Mouse (Mus musculus): Measurements from ENCODE around the gene Tmed10.

The Tmed10 gene

DNA sequence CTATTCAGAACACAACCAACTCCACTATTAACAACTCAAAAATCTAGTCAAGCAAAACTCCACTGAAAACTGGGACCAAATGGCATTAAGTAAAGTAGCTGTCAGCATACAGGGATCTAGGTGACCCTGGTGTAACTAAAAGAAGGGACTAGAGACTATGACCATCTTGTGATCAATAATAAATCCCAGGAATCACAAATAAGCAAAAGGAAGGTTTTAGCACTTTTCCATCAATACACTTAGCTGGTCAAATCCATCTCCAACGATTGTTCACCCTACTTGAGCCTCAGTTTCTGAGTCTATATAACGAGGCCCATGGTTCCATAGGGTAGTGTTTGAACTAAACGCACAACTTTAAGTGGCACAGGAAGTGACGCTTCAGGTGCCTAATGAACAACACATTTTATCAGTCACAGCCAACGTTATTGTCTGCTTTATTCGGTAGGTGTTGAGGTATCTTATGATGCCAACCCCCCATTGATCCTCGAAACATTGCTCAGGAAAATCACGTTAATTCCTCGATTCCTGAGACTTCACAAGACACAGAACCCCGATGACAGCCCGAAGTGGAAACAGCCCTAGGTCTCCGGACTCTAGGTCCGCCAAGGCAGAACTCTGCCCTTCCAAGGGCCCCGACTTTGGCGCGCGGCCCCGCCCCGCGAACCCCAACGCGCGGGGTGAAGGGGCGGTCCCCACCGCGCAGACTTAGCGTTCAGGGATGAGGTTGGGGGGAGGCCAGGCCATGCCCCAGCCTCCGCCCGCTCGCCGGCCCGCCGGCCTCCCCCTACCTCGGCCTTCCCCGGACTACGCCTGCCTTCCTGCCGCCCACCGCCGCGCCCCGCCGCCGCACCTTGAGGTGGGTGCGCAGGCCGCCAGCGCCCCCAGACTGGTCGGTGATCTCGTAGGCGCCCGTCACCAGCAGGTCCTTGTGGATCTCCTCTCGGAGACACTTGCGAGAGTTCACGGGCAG, 771 bp downstream of the Tmed10 start:
- peak; percentile 81 for DNase-seq

DNA sequence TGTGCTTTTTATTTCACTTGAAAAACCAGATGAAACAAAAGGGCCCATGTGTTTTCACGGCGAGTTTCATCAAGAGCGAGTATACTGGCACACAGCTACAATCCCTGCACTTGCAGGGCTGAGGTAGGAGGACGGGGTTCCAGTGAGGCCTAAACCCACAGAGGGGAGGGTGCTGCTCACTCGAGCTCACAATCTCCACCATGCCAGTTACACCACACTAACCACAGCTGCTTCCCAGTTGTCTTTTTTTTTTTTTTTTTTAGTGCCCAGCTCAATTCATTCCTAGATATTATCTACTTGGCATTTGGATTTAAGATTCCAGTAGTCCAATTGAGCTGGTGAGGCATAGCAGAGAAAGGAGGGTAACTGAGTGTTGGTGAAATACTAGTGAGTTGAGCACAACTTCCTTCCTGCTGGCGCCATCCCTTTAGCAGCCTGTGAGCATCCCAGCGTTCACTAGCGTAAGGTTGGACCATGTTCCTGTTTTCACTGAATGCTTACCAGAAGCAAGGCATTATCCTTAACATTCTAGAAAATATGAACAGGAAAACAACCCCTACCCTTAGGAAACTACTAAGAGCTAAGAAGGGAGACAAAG, 2.5 kb downstream of the Tmed10 start:
- DNase-seq, result no peak

- DNase-seq, result no peak
Measured at GRCm38 (mm10) chr12:85368441-85369063, 6.1 kb downstream of the Tmed10 start.

- peak; percentile 54 for DNase-seq
Measured at GRCm38 (mm10) chr12:85366271-85366670, 8.4 kb downstream of the Tmed10 start.

DNA sequence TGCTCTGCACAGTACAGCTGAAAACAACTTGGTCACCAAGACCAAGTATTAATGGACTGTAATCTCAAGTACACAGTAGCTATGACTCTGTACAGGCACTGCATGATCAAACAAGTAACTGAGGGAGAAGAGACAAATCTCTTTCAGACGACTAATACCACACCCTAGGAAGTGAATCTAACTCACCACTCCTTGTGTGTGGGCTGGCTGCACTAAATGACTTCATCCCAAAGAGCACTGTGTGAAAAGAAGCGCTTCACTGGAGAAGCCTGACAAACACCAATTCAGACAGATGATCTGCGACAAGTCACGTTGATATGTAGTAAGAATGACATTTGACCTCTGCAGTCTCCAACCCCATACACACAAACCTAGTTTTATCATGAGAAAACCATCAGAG, 12.1 kb downstream of the Tmed10 start:
- no peak for DNase-seq

GRCm38 (mm10) chr12:85361580-85361979, 13.1 kb downstream of the Tmed10 start:
- no peak for DNase-seq

- no peak for DNase-seq
Measured at GRCm38 (mm10) chr12:85361165-85361564, 13.5 kb downstream of the Tmed10 start.

- DNase-seq, result no peak
Measured at GRCm38 (mm10) chr12:85354061-85354460, 20.6 kb downstream of the Tmed10 start.

DNA sequence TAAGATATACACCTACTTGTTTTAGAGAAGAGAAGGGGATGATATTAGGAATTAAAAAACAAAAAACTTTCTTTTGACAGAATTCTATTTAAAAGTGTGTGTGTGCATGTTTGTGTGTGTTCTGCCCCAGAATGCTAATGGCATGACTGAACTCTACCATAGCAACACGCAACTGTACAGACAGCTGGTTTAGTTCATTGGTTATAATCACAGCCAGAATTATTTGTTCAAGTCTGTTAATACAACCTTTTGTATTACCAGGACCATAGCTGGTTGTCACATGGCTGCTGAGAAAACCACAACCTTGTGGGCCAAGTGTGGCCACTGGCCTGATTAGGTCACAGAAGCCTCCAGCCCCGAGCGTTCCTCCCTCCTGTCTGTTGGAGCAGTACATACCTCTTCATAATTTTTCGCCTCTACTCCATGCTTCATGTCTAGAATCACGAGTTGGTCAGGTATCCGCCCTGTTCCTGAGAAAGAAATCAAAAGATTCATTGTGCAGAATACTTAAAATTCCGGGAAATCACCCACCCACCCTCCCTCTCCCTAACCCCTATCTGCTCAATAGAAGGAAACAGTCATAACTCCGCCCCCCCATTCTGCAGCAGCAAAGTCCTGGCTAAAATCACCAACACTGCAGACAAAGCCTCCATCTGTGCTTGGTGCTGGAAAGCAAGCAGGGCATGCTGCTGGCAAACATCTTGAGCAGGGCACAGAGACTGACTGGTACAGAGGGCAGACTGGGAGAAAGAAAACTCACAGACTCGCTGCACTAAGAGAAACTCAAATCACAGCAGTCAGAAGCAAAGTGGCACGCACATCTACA, 24.0 kb downstream of the Tmed10 start:
- peak; percentile 44 for DNase-seq

DNA sequence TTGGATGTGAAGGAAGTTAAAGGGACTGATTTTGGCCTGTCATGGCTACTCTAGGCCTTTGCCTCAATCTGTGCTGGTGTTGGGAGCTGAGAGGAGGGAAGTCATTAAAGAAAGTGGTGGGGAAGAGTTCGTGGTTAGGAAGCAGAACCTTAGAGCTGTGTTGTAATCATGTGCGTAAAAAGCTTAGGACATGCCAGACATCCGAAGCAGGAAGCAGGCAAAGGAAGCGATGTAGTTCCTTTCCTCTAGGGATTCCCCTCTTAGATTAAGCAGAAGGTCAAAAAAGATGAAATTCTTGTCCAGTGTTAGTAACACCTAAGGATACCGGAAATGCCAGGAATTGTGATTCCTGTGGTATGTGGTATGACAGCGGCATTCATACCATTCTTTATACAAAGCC, 26.3 kb downstream of the Tmed10 start:
- DNase-seq, result no peak

DNA sequence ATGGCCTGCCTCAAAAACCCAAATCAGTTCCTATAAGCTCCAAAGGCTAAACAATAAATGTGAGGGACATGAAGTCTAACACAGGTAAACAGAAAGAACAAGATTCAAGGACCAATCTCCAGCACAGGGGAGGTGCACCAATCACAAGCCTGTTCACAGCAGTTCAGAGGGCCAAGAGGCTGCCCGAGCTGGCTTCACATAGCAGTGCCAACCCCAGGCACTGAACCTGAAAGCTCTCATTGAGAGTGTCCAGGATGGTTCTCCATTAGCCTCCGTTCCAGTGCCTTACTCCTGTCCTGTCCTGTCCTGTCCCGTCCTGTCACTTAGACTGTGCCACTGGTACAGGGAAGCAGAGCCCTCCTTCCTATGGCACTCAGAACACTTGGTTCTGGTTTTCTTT, 27.5 kb downstream of the Tmed10 start:
- DNase-seq, result no peak

DNA sequence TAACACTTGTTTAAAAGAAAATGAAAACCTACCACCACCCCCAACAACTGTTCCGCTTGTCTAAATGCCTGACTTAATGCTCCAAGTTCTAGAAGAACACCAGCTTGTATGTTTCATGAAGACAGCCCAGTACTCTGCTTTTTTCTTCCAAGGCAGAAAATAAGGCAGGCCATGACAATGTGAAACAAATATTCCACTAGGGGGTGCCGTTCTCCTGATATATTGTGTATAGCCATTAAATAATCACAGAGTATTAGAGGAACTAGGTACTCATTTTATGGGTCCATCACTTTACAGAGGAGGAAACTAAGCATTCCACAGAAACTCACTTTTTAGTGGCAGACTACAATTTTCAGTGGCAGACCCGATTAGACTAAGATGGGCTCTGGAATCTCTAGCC, 28.3 kb downstream of the Tmed10 start:
- peak; percentile 65 for DNase-seq

DNA sequence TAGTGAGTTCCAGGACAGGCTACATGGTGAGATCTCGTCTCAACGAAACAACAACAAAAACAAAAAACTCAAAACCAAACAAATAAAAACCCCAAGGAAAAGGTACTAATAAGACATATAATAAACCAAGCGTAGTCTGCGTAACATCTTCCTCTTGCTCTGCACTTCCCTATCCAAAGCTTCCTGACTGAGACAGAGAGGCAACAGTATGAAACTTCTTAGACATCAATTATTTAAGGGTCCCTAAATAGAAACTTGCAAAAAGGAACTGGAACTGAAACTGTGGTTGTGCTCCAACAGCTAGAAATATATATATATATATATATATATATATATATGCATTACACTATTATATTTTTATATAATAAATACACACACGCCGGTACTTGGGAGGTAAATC, 29.1 kb downstream of the Tmed10 start:
- DNase-seq, result no peak

DNA sequence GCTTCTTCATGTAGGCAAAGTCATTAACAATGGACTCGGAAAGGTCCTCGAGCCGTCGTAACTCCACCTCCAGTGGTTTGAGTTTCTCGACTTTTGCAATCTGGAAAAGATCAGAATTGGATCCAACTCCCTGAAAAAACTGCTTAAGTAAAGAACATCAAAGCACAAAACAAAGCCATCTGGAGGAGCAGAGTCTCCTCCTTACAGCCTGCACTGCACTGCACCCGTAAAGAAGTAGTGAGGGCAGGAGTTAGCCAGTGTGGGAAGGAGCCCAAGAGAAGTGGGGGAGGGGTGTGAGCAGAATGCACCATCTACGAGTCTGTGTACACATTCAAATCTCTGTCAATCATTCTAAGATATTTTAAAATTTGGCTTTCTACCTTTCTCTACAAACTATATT, 30.4 kb downstream of the Tmed10 start:
- no peak for DNase-seq

DNA sequence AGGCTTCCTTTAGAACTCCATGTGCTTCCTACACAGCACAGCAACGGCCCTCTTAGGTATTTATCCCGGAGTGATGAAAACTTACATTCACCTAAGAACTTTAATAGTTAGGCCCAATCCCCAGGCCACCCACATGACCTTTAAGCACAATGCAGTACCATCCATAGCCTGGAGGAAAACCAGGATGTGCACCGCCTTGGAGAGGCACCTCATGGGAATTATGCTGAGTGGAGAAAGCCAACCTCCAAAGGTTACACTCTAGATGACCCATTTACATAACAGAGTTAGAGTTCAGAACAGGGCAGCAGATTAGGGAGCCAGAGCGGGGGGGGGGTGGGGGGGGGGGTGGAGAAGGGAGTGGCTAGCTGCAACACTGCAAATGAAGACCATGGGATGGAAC, 32.3 kb downstream of the Tmed10 start:
- DNase-seq, result no peak

DNA sequence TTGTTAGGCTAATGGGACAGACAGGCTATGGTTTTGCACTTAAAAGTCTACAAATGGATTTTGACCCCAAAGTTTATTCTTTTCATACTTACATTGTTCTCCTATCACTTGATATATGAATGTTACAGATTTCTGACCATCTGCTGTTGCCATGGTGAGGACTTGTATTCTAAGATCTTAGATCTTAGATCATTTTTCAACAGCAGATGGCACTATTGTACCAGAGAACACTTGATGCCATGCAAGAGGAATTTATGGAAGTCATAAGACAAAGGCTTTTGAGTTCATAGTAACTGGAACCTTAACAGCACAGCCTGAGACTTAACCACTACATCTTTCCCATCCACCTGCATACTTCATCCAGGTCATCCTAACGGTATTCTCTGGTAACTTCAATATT, 33.5 kb downstream of the Tmed10 start:
- no peak for DNase-seq

GRCm38 (mm10) chr12:85339947-85340346, 34.7 kb downstream of the Tmed10 start:
- DNase-seq, result no peak

DNA sequence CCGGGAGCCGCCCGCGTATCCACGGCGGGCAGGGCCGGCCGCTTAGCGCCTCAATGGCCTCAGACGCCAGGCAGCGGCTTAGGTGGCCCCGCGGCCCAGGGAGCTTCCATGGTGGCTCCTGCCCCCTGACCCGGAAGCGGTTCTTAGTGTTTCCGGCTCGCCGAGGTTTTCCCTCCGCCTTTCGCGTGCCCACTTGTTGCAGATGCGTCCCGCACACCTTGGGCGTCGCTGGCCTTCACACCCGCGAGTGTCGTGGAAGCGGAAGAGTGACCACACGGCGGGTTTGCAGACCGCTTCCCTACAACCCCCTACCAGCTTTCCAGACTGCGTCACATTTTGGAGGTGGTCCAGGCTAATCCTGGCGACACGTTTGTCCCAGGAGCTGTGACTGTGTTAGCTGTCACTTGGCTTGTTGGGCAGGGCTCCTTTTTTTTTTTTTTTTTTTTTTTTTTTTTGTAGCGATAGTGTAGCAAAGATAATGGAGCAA, 35.4 kb downstream of the Tmed10 start, which contains the start of gene Nek9:
TSS of gene Nek9 (minus strand) at position 120 of the 487 bp plus-strand sequence.
- DNase-seq, result peak; percentile 96

DNA sequence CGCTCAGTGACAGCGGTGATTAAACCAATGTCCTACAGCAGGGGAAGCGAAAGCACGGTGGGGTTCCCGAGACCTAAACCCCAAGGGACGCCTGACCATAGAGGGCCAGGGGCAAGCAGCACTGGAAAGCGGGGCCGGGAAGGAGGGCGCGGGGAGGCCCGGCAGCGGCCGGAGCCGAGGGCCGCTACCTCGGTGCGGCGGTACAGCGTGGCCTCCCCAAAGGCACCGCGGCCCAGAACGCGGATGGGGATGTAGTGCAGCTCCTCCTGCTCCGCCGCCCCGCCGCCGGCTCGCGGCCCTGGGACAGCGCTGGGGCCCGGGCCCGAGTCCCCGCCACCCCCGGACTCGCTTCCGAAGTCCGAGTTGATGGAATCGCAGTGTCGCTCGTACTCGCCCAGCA, 35.8 kb downstream of the Tmed10 start:
- no peak for DNase-seq

DNA sequence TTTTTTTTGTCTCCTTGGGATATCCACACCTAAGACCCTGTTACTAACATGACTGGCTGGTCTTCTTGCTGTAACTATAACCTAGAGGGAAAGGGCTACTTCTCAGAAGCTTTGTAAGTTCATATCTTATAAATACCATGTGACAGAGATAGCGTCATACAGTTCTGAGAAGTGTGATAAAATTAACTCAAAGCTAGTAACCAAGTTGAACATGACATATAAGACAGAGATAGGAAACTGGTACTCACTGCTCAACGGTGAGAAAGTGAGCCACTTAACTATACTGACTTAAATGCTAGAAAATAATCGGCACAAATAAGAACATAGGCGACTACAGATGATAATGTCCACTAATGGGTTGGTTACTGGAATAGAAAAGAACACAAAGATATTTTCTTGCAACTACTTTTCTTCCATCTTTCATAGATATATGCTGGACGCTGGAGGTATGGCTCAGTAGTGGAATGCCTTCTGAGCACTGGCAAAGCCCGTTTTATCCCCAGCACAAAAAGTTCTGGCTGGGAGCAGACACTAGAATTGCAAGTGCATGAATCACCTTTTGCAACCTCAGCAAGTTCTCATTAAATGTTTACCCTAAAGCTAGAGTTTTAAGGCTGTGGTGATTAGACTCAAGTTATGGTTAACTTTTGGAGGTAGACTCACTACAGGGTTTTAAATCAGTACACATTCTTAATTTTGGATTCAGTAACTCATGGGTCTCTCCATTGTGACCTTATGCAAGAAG, 36.9 kb downstream of the Tmed10 start:
- DNase-seq, result no peak

DNA sequence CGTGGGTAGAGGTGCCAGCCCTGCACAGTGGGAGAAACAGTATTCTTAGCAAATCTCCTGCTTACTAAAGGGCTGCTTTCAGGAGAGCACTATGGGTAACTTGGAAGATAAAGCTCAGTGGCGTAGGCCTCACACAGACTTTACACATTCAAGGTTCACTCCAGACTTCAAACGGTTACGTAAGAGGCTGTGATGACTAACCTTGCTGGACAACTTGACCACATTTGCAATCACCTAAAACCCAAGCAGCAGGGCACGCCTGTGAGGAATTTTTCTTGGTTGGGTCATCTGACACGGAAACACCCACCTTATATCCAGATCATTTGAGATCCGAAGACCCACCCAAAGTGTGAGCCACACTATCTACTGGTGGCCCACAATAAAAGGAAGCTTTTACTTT, 44.5 kb downstream of the Tmed10 start:
- DNase-seq, result no peak

DNA sequence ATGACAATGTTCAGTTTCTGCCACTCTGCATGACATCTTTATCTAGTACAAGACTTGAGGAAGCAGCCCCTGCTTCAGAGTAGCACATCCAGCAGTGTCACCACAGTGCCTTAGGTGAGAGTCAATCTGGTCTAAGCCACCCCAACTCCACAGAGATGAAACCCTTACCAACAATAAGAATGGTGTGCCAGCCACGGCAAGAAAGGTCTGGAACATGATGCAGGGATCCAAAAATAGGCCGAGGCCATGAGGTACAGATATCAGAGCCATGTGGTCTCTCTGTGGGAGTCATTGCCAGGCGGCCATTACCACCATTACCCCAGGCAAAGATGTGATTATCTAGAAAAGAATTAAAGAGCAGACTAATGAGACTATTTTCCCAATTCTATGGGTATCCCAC, 66.0 kb downstream of the Tmed10 start:
- no peak for DNase-seq

Data from kidney, postnatal 10 days (tissue).